Mouse (Mus musculus) hindbrain, postnatal 0 days (tissue): ENCODE measurements at regions not wholly inside any gene's neighbourhood (a gene's known extent, or its start where the extent isn't known, plus 50 kb on each side); places are given as distances from the start of the nearest gene placed in this dataset.

Experiments used
- ATAC-seq: fragments of 200-750 bp; cut with Nextera tagmentation; 2 replicates; pipeline ENCODE4 v1.8.0; 2017; ENCODE audit warnings: mild to moderate bottlenecking, moderate TSS enrichment, moderate library complexity
- DNase-seq: peaks from one replicate; pipeline ENCODE4 v3.0.0-alpha.2; 2015; ENCODE audit warnings: low spot score
- H3K27ac ChIP-seq: fragments of 300-500 bp; sonication (generic); 2 replicates; pipeline ENCODE4 v1.5.1; 2014; ENCODE audit warnings: mild to moderate bottlenecking
- H3K27me3 ChIP-seq: fragments of 300-500 bp; sonication (generic); 2 replicates; pipeline ENCODE4 v1.6.1; 2014; ENCODE audit warnings: low read length, mixed read lengths; ENCODE audit not compliant: insufficient read depth
- H3K36me3 ChIP-seq: fragments of 300-500 bp; sonication (generic); 2 replicates; pipeline ENCODE4 v1.6.1; 2014; ENCODE audit warnings: low read length, mixed read lengths; ENCODE audit not compliant: insufficient read depth
- H3K4me1 ChIP-seq: fragments of 300-500 bp; sonication (generic); 2 replicates; pipeline ENCODE4 v1.6.1; 2014; ENCODE audit warnings: antibody characterized with exemption, low read length, mixed read lengths; ENCODE audit not compliant: insufficient read depth
- H3K4me2 ChIP-seq: fragments of 300-500 bp; sonication (generic); 2 replicates; pipeline ENCODE4 v1.6.1; 2014; ENCODE audit warnings: low read depth, mild to moderate bottlenecking, low read length, moderate library complexity, mixed read lengths
- H3K4me3 ChIP-seq: fragments of 300-500 bp; sonication (generic); 2 replicates; pipeline ENCODE4 v1.5.1; 2014; ENCODE audit warnings: low read length
- H3K9ac ChIP-seq: fragments of 300-500 bp; sonication (generic); replicated peaks from 2 replicates; pipeline ENCODE4 v1.6.1; 2014; ENCODE audit warnings: mild to moderate bottlenecking, low read length, moderate library complexity, mixed read lengths
- H3K9me3 ChIP-seq: fragments of 300-500 bp; sonication (generic); 2 replicates; pipeline ENCODE4 v1.6.1; 2016; ENCODE audit warnings: low read length, mixed read lengths
- CTCF ChIP-seq: IDR thresholded peaks from 2 replicates; pipeline ENCODE4 v1.5.1; 2016; ENCODE audit warnings: antibody characterized with exemption, control low read depth, low read depth
- WGBS: fragments of 180-500 bp; shearing (Covaris S2); extraction: QIAGEN DNeasy Blood & Tissue Kit; methylation state at CpG from one replicate; pipeline ENCODE4 v1.1.7; 2014; 5-methylcytosine and 5-hydroxymethylcytosine counted together

- H3K9me3 ChIP-seq: no peaks in the 10 kb centered on the region
- 96% methylated on average over 3 of the region's 3 CpGs for WGBS
- no peak overlapping the region for H3K27ac ChIP-seq
- no peaks in the 10 kb centered on the region for H3K27me3 ChIP-seq
- DNase-seq (no peak), ATAC-seq (no peak)
- no peak overlapping the region for H3K4me3 ChIP-seq
- H3K4me1 ChIP-seq: no peaks in the 10 kb centered on the region
- H3K9ac ChIP-seq: no peak overlapping the region
- no peak overlapping the region for H3K4me2 ChIP-seq
- no peak for TF ChIP-seq CTCF
- no peaks in the 10 kb centered on the region for H3K36me3 ChIP-seq
These were observed 86.2 kb upstream of the Zfp462 start for GRCm38 (mm10) chr4:54858604-54859003.

- H3K27ac ChIP-seq: no peak overlapping the region
- ATAC-seq (no peak), DNase-seq (no peak)
- no peaks in the 10 kb centered on the region for H3K36me3 ChIP-seq
- no peaks in the 10 kb centered on the region for H3K4me1 ChIP-seq
- no peak overlapping the region for H3K4me3 ChIP-seq
- WGBS: 38% methylated on average over 2 of the region's 2 CpGs
- no peak for TF ChIP-seq CTCF
- H3K27me3 ChIP-seq: no peaks in the 10 kb centered on the region
- H3K9ac ChIP-seq: no peak overlapping the region
- no peaks in the 10 kb centered on the region for H3K9me3 ChIP-seq
- H3K4me2 ChIP-seq: no peak overlapping the region
These were observed 78.8 kb upstream of the Zfp462 start for GRCm38 (mm10) chr4:54866062-54866461.

- DNase-seq (no peak), ATAC-seq (no peak)
- H3K4me2 ChIP-seq: no peak overlapping the region
- TF ChIP-seq CTCF: no peak
- no peaks in the 10 kb centered on the region for H3K36me3 ChIP-seq
- H3K27me3 ChIP-seq: no peaks in the 10 kb centered on the region
- 82% methylated on average over 13 of the region's 13 CpGs for WGBS
- H3K4me1 ChIP-seq: no peaks in the 10 kb centered on the region
- H3K9me3 ChIP-seq: no peaks in the 10 kb centered on the region
- H3K9ac ChIP-seq: no peak overlapping the region
- H3K27ac ChIP-seq: no peak overlapping the region
- no peak overlapping the region for H3K4me3 ChIP-seq
These were observed 70.6 kb upstream of the Zfp462 start for GRCm38 (mm10) chr4:54874136-54874827.

- no peak for TF ChIP-seq CTCF
- no peak for ATAC-seq
These were observed 69.3 kb upstream of the Zfp462 start for GRCm38 (mm10) chr4:54875506-54875905.

GRCm38 (mm10) chr4:54877361-54877760 lies 67.5 kb upstream of the Zfp462 start:
- H3K9ac ChIP-seq: no peak overlapping the region
- no peaks in the 10 kb centered on the region for H3K9me3 ChIP-seq
- H3K27me3 ChIP-seq: no peaks in the 10 kb centered on the region
- no peaks in the 10 kb centered on the region for H3K36me3 ChIP-seq
- ATAC-seq: no peak
- no peaks in the 10 kb centered on the region for H3K4me1 ChIP-seq
- H3K27ac ChIP-seq: no peak overlapping the region
- no peak for TF ChIP-seq CTCF
- no peak overlapping the region for H3K4me2 ChIP-seq
- 74% methylated on average over 2 of the region's 2 CpGs for WGBS
- H3K4me3 ChIP-seq: no peak overlapping the region
- DNase-seq: no peak

More at GRCm38 (mm10) chr4:54875506-54875905, 69.3 kb upstream of the Zfp462 start:
- H3K36me3 ChIP-seq: no peaks in the 10 kb centered on the region
- DNase-seq: no peak
- WGBS: 84% methylated on average over 8 of the region's 8 CpGs
- no peaks in the 10 kb centered on the region for H3K4me1 ChIP-seq
- H3K4me3 ChIP-seq: no peak overlapping the region
- H3K9me3 ChIP-seq: no peaks in the 10 kb centered on the region
- H3K9ac ChIP-seq: no peak overlapping the region
- no peak overlapping the region for H3K4me2 ChIP-seq
- no peaks in the 10 kb centered on the region for H3K27me3 ChIP-seq
- no peak overlapping the region for H3K27ac ChIP-seq

- no peak for TF ChIP-seq CTCF
- WGBS: 94% methylated on average over 3 of the region's 3 CpGs
These were observed 66.3 kb upstream of the Zfp462 start for GRCm38 (mm10) chr4:54878531-54878930.

GRCm38 (mm10) chr4:54893288-54893687 lies 51.6 kb upstream of the Zfp462 start:
- Histone ChIP-seq H3K4me2 (no peak overlapping the region), H3K36me3 (no peaks in the 10 kb centered on the region), H3K4me3 (no peak overlapping the region), H3K9ac (no peak overlapping the region), H3K27ac (no peak overlapping the region), H3K4me1 (no peaks in the 10 kb centered on the region), H3K9me3 (no peaks in the 10 kb centered on the region), H3K27me3 (no peaks in the 10 kb centered on the region)
- 51% methylated on average over 5 of the region's 5 CpGs for WGBS
- no peak for TF ChIP-seq CTCF
- ATAC-seq (no peak), DNase-seq (no peak)

More at GRCm38 (mm10) chr4:54878531-54878930, 66.3 kb upstream of the Zfp462 start:
- Histone ChIP-seq H3K36me3 (no peaks in the 10 kb centered on the region), H3K9me3 (no peaks in the 10 kb centered on the region), H3K9ac (no peak overlapping the region), H3K27ac (no peak overlapping the region), H3K4me1 (no peaks in the 10 kb centered on the region), H3K4me3 (no peak overlapping the region), H3K4me2 (no peak overlapping the region), H3K27me3 (no peaks in the 10 kb centered on the region)
- DNase-seq: no peak
- no peak for ATAC-seq
